Mouse (Mus musculus) sigmoid colon, adult 10 weeks (tissue): ENCODE measurements around the gene Bola1. TPM values are rescaled to one million over a fixed set of nuclear protein-coding genes. Genes with fewer than 3 reads are reported as not detected.

Experiments
- polyA plus RNA-seq: library from polyadenylated mRNA; stranded (reverse); fragments of 350-450 nt; fragmentation: Illumina TruSeq; extraction: RNeasy Lipid Tissue Mini Kit (QIAGEN cat#74804); gene quantifications from one replicate; pipeline ENCODE4 v1.2.3, GENCODE M21; 2014; ENCODE audit warnings: low read depth, low replicate concordance

Bola1 gene
- polyA plus RNA-seq, 1 experiment from 2014 or later, result 1.4 TPM

Other genes starting within 250 kb of the Bola1 start
- gene Plekho1, start 223.7 kb downstream of the Bola1 start, polyA plus RNA-seq, result 7.5 TPM
- gene Vps45, start 161.2 kb downstream of the Bola1 start, polyA plus RNA-seq, result 59.9 TPM
- gene Otud7b, start 115.2 kb downstream of the Bola1 start, polyA plus RNA-seq, result 23.3 TPM
- 27.1 TPM for gene Mtmr11, start 57.7 kb downstream of the Bola1 start, polyA plus RNA-seq
- gene Sf3b4, start 47.4 kb downstream of the Bola1 start, polyA plus RNA-seq, result 12.5 TPM
- 0.85 TPM for gene Sv2a, start 38.6 kb downstream of the Bola1 start, polyA plus RNA-seq
- gene Hist2h2ab, start 156 bp upstream of the Bola1 start, polyA plus RNA-seq, result not detected
- not detected for gene Hist2h2ac, start 1.2 kb upstream of the Bola1 start, polyA plus RNA-seq
- 20.6 TPM for gene Hist2h2be, start 1.4 kb upstream of the Bola1 start, polyA plus RNA-seq
- gene Hist2h3c2, start 19.4 kb upstream of the Bola1 start, polyA plus RNA-seq, result 3.4 TPM
- gene Hist2h2aa2, start 20.6 kb upstream of the Bola1 start, polyA plus RNA-seq, result not detected
- not detected for gene Hist2h2aa1, start 25.8 kb upstream of the Bola1 start, polyA plus RNA-seq
- gene Hist2h3c1, start 27.0 kb upstream of the Bola1 start, polyA plus RNA-seq, result 65.9 TPM
- gene Hist2h4, start 43.6 kb upstream of the Bola1 start, polyA plus RNA-seq, result 1.8 TPM
- gene Hist2h3b, start 48.9 kb upstream of the Bola1 start, polyA plus RNA-seq, result not detected
- gene Hist2h2bb, start 50.0 kb upstream of the Bola1 start, polyA plus RNA-seq, result not detected
- 1.2 TPM for gene Fcgr1, start 74.3 kb upstream of the Bola1 start, polyA plus RNA-seq
- not detected for gene BC107364, start 232.6 kb upstream of the Bola1 start, polyA plus RNA-seq